Mouse (Mus musculus) gastrocnemius, adult 2 months (tissue): ENCODE measurements at regions not wholly inside any gene's neighbourhood (a gene's known extent, or its start where the extent isn't known, plus 50 kb on each side); places are given as distances from the start of the nearest gene placed in this dataset.

Experiments used
- DNase-seq: peaks from one replicate; pipeline ENCODE4 v3.0.0; 2022
- H3K27ac ChIP-seq: fragments of 200-600 bp; 2 replicates; pipeline ENCODE4 v1.8.1; 2022; ENCODE audit warnings: mild to moderate bottlenecking
- H3K4me3 ChIP-seq: fragments of 200-600 bp; 2 replicates; pipeline ENCODE4 v1.8.1; 2022; ENCODE audit warnings: mild to moderate bottlenecking, moderate library complexity
- CTCF ChIP-seq: fragments of 200-600 bp; IDR thresholded peaks from 2 replicates; pipeline ENCODE4 v1.8.1; 2022; ENCODE audit warnings: antibody characterized with exemption, mild to moderate bottlenecking, moderate library complexity
- intact Hi-C: fragments of 180-260 bp; cut with DNase I; formaldehyde crosslinking; loops from one replicate; pipeline ENCODE4 v1.15.1; 2025

DNA sequence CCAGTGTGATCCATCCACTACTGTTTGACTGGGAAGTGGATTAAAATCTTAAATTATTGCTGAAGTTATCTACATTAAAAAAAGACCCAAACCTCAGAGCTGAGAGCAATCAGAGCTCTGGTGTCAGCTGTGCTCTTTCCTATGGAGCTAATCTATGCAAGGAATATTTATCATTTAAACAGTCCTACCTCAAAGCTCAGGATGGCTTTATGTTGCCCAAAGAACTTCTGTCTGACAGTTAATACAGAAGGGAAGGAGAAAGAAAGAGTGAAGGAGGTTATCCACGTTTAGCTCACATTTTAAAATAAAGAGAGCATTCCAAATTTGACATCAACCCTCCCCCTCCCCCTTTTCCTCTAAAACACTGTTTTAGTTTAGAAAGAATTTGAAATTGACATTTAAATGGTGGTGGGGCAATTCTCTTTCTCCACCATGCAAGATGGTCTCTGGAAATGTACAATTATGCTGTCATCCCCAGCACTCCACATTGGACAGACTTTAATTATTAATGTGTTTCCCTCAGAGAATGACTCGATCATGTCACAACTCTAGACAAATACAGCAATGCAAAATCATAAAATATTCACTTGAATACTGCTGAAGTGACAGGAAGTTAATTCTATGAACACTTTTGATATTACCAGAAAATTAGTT is 1141.5 kb upstream of the Adgrl4 start:
- H3K4me3 ChIP-seq, result no peak overlapping the region
- TF ChIP-seq CTCF, result no peak
- intact Hi-C loops, result no loop called here
- no peak overlapping the region for H3K27ac ChIP-seq
- DNase-seq, result no peak

DNA sequence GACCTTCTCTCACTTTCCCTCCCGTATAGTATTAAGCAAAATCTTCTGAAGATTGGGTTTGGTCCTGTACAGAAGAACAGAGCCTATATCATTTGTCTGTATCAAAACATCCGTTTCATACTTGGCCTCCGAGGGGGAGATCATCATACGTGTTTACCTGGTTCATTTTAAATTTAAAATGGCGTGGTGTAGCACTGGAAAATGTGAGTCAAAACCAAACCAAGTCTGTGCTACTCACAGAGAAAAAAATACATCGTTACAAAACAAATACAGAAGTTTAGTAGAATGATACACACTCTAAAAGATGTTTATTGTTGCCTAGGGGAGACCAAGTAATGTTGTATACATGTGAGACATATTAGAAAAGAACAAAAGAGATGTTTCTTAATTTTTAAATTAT is 1108.9 kb upstream of the Adgrl4 start:
- H3K27ac ChIP-seq, result no peak overlapping the region
- no peak overlapping the region for H3K4me3 ChIP-seq
- intact Hi-C loops, result no loop called here
- no peak for DNase-seq
- no peak for TF ChIP-seq CTCF

DNA sequence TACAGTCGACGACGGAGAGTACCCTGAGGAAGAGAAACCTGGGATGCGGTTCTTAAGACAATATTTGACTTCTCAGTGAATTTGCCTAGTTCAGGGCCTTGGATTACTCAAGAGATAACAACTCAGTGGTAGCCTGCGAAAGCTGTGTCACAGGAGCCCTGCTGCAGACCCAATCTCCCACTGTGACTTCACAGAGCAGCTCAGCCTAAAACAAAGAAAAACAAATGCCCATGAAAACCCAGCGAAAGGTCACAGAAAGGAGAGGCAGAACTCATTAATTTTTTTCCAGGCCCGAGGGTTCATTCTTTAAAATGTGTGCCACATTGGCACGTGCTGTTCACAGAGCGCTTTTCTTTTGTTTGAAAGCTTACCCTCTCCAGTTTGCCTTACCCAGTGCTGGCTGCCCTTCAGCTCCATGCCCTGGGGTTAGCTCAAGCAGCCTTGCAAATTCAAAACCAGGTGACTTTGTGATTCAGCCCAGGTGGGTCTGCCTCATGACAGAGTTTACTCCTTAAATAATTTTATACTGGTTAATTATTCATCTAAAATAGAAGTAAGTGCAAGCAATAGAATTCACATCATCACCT is 1085.5 kb upstream of the Adgrl4 start:
- no peak for DNase-seq
- Histone ChIP-seq H3K4me3 (no peak overlapping the region), H3K27ac (no peak overlapping the region)
- TF ChIP-seq CTCF, result no peak
- intact Hi-C loops, result no loop called here

DNA sequence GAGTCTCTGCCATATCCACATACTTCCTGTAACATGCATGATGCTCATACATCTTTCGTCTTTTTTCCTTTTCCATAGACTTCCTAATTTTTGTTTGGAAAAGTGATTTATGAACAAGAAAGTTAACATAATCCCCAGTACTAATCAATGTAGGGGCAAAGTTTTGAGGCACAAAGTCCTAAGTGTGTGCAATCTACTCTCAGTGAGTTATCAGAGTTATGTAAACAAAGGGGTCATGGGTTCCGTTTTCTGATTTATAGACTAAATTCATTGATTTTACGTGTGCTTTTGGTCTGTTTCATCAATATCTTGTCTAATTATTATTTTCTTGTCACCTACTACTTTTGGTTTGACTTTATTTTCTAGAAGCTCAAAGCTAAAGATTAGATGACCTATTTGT is 1071.9 kb upstream of the Adgrl4 start:
- H3K4me3 ChIP-seq, result no peak overlapping the region
- no peak for DNase-seq
- H3K27ac ChIP-seq, result no peak overlapping the region
- no peak for TF ChIP-seq CTCF
- intact Hi-C loops, result no loop called here

DNA sequence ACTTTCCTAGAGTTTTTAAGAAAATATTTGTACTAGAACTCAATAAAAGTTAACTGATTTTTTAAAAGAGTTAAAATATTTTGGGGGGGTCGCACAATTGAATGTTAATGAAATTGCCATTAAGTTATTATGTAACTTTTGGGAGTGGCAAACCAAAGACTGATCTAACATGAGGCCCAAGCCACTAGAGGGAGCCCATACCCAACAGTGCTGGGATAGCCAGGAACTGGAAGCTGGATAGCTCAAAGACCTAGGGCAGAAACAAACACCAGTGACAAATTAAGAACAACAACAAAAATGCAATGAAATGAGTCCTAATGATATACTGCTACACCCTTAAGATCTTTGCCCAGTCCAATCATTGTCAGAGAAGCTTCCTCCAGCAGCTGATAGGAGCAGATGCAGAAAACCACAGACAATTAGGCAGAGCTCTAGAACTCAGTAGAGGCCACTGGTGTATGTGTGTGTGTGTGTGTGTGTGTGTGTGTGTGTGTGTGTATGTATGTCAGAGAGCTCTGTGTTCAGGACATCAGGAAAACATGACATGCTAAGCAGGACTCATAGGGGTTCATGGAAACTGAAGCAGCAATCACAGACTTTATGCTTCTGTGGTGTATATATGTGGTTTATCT is 1052.6 kb upstream of the Adgrl4 start:
- H3K27ac ChIP-seq, result no peak overlapping the region
- peak; percentile 35 for DNase-seq
- intact Hi-C loops, result no loop called here
- H3K4me3 ChIP-seq, result no peak overlapping the region
- peak; percentile 55 for TF ChIP-seq CTCF

DNA sequence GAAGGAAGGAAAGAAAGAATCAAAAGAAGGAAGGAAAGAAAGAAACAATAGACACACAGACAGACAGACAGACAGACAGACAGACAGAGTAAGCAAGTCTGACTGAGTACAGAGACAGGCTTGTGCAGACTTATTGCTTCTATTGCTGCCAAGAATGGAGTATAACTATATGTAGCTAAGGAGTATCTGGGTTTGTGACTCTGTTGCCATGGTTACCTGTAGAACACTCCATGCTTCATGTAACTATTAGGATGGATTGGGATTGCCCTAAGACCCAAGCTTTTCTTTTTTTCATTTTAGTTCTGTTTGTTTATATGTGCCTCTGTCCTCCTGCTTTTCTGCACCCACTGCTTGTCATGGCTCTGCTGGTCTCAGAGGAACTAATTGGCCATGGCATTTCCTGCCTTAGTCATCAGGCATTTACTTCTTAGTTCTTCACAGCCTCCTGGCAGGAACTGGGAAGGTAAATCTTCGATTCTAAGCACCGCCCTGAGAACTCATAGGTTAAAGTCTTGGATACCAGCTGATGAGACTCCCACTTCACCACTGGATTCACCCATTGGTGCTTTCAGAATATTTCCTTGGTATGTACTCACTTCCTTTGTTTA is 1035.9 kb upstream of the Adgrl4 start:
- H3K27ac ChIP-seq, result no peak overlapping the region
- intact Hi-C loops, result no loop called here
- no peak for TF ChIP-seq CTCF
- H3K4me3 ChIP-seq, result no peak overlapping the region
- DNase-seq, result no peak

DNA sequence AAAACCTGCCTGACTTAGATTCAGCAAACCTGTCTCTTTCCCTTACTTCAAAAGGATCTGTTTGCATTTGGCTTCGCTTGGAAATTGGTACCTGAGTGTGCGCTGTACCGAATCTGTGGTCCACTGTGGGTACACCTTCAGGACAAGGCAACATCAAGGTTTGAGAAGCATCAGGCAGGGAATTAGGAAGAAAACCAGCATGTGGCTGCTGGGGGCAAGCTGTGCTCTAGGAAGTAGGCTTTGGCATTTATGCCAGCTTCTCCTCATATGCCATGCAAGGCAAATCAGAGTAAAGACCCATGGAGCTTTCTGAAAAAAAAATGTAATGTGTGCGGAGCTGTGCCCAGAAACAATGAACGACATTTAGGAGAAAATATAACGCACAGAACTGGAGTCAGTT is 1031.6 kb upstream of the Adgrl4 start:
- intact Hi-C loops, result no loop called here
- Histone ChIP-seq H3K27ac (no peak overlapping the region), H3K4me3 (no peak overlapping the region)
- DNase-seq, result no peak
- no peak for TF ChIP-seq CTCF

DNA sequence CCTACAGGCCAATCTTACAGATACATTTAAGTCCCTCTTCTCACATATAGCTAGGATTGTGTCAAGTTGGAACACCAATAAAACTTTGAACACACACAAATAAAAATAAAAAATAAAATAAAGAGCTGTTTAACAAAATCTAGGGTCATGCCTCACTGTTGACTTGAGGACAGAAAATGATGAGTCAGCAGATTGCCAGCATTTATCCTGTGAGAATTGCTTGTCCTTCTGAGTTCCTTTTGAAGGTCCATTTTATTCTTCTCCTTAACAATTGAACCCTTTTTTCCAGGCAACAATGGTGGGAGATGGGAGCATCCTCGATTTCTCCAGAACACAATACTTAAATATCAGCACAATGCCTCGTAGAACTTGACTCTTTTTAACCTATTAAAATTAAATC is 1022.4 kb upstream of the Adgrl4 start:
- Histone ChIP-seq H3K4me3 (no peak overlapping the region), H3K27ac (no peak overlapping the region)
- intact Hi-C loops, result no loop called here
- no peak for TF ChIP-seq CTCF
- no peak for DNase-seq

DNA sequence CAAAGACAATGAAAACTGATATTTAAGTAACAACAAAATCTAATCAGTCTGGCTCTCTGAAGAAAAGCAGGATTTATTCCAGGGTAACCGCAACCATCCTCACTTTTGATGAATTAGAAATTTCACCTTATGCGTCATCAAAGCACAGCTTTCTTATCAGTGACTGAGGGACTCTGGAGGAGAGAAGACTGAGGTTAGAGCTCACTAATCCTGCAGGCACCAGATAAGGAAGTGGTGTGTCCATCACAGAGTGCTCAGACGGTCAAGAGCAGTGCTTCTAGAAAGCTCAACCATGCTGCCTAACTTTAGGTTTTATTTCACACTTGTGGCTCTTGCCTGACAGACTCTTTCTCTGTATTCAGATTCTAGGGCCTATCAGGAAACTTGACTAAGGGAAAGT is 1021.2 kb upstream of the Adgrl4 start:
- no peak for TF ChIP-seq CTCF
- Histone ChIP-seq H3K4me3 (no peak overlapping the region), H3K27ac (no peak overlapping the region)
- intact Hi-C loops, result no loop called here
- DNase-seq, result no peak

DNA sequence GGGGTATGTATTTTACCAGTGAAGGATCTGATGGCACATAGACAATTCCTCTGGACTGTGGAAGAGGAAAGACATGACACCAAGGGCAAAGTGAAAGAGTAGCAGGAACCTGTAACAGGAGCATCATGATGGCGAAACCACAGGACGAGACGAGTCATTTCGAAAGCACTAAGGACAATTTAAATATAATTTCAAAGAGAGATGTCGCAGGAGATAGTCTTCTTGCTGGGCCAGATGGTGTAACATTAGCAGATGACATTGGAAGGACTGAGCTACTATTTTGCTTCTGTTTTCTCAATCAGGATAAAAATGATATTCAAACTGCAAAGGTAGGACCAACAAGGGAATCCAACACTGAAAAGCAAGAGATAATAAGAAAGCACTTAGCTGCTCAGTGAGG is 1009.7 kb upstream of the Adgrl4 start:
- intact Hi-C loops, result no loop called here
- TF ChIP-seq CTCF, result no peak
- DNase-seq, result no peak

DNA sequence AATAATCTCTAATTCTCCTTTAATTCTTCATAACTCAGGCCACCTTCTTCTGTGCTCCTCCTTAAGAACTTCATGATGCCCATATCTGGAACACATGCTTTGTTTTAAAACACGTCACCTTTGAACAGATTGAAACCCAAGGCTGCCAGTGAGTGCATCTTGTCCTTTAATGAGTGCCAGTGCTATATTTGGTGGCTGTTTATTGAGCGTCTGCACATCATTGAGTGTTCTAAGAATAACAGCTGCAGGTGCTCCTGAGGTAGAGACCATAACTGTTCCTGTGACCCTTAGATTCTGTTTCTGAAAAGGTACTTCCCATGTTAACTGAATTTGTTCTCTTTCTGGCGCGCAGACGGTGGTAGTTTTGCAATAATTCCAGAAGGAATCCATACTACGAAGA is 1006.4 kb upstream of the Adgrl4 start:
- no peak overlapping the region for H3K4me3 ChIP-seq
- intact Hi-C loops, result no loop called here
- no peak for DNase-seq
- H3K27ac ChIP-seq, result no peak overlapping the region
- TF ChIP-seq CTCF, result no peak

More for the DNA sequence above, 1009.7 kb upstream of the Adgrl4 start:
- Histone ChIP-seq H3K4me3 (no peak overlapping the region), H3K27ac (no peak overlapping the region)

DNA sequence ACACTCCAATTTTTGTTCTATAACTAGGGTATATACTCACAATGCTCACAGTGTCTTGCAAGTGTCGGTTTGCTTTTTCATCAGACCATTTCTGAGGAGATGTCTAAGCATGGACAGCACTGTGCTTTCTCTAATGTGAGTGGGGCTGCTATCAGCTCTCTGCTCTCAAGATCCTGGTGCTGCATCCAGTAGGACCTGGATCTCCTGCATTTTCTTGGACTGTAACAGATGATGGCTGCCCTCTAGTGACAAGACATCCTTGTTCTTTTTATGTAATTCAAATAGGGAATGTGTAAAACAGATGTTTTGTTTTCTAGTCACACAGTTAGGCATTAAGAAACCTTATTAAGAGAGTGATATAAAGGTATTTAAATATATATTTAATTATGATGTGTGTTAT is 1002.5 kb upstream of the Adgrl4 start:
- H3K4me3 ChIP-seq, result no peak overlapping the region
- DNase-seq, result no peak
- no peak overlapping the region for H3K27ac ChIP-seq
- peak; percentile 27; the same call in 1 of the 2 replicates for TF ChIP-seq CTCF
- intact Hi-C loops, result no loop called here

DNA sequence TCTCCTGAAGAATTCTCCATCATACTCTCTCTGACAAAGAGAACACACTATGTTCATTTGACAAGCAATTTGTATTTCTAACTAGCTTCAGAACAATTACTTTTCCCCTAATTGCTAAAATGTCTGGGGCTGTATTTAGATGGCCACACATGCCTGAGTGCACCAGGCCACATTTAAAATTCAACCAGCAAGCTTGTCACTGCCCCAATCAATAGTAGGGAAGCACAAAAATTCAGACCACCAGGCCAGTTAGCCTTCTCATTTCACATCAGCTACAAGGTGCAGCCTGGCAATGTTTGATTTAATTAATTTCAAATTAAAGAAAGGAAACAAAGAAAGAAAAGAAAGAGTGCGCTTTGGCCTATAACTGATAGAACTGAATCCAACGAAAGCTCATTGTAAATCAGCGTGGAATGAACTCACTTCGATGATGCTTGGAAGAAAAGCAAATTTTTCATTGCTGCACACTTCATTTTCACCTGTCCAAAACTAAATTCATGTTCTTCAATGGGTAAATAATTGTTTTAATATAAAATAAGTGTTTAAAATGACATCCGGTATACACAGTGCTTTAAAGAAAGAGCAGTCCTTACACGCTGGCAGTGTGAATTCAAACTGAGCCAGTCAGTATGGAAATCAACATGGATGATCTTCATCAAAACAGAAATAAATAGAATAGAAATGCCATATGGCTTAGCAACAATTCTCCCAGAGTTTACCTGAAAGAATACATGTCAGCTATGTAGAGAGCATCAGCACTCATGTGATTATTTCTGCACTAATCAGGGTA is 1001.7 kb upstream of the Adgrl4 start:
- intact Hi-C loops, result no loop called here
- no peak for TF ChIP-seq CTCF
- no peak for DNase-seq
- H3K27ac ChIP-seq, result no peak overlapping the region
- H3K4me3 ChIP-seq, result no peak overlapping the region
